Mouse (Mus musculus): Measurements from ENCODE around the gene Hist3h2a.

DNA sequence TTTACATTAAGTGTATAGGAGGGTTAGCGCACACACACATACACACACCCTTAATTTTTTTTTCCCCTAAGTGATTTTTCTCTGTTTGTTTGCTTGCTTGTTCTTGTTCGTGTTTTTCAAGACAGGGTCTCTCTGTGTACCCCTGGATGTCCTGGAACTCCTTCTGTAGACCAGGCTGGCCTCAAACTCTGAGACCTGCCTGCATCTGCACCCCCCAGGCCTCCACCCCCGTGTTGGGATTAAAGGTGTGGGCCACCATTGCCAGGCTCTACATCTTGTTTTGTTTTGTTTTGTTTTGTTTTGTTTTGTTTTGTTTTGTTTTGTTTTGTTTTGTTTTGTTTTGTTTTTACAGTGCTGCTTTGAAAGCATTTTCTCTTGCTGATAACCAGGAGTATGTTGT, 7.2 kb upstream of the Hist3h2a start:
- TF ChIP-seq ZNF384 (IDR thresholded peaks at IDR 0.05; ENCODE audit: low read depth, low read length), result no peak
- no peak for TF ChIP-seq HCFC1 (IDR thresholded peaks at IDR 0.05; ENCODE audit: borderline replicate concordance, insufficient read depth, low read length)
- TF ChIP-seq CHD2 (IDR thresholded peaks at IDR 0.05; ENCODE audit: low read depth, low read length), result no peak

Measured in ES-E14 (cell line).